In genomic region chr16:91848505-91848904, GRCm38 (mm10) we compare ENCODE assay signal across 19 mouse cellular contexts.
A peak's percentile ranks its signal among the peaks of the same experiment; 100 is the strongest.
DNase-seq lines count a peak whose midpoint lies in the region; ATAC-seq and TF ChIP-seq lines count a peak whose summit lies in the region.
"Had no signal": no experiment of that assay in that cellular context is flagged by ENCODE, and none has a peak within 500 bp of the region (broad histone marks: within the 10 kb centered on the region; RNA-seq: fewer than 3 reads in every experiment).

No protein-coding gene starts in this region.

- TF ChIP-seq POLR2A in cerebellum, adult 2 months (IDR thresholded peaks at IDR 0.05; ENCODE audit: borderline replicate concordance, insufficient read depth, low read length) = no peak
- TF ChIP-seq POLR2A in bone marrow macrophage, adult 2 months (IDR thresholded peaks at IDR 0.05; ENCODE audit: borderline replicate concordance, low read depth, low read length) = no peak

- H3K27me3 ChIP-seq in cerebellum, adult 2 months (ENCODE audit: control insufficient read depth, insufficient read depth, low read length) = no peaks in the 10 kb centered on the region
- H3K27me3 ChIP-seq in heart, postnatal 0 days (ENCODE audit: control insufficient read depth, insufficient read depth, low read length) = no peaks in the 10 kb centered on the region
- H3K27me3 ChIP-seq in liver, embryonic 15.5 days = peaks cover 19% of the 10 kb centered on the region
- H3K27me3 ChIP-seq in kidney, embryonic 16.5 days (ENCODE audit: insufficient read depth, low read length) = no peaks in the 10 kb centered on the region
- H3K27me3 ChIP-seq: forebrain, embryonic 15.5 days; neural tube, embryonic 12.5 days had no signal

- peaks cover 25% of the 10 kb centered on the region for H3K4me1 ChIP-seq in cerebellum, adult 2 months (ENCODE audit: control insufficient read depth, insufficient read depth, low read length)
- peaks cover 31% of the 10 kb centered on the region for H3K4me1 ChIP-seq in heart, postnatal 0 days (ENCODE audit: control insufficient read depth, insufficient read depth)
- H3K4me1 ChIP-seq in bone marrow macrophage, adult 2 months (ENCODE audit: control insufficient read depth, insufficient read depth, low read length) = peaks cover 79% of the 10 kb centered on the region
- H3K4me1 ChIP-seq in liver, embryonic 15.5 days (replicated peaks) = peaks cover 8% of the 10 kb centered on the region
- peaks cover 39% of the 10 kb centered on the region for H3K4me1 ChIP-seq in kidney, embryonic 16.5 days (ENCODE audit: insufficient read depth, low read length)
- H3K4me1 ChIP-seq: forebrain, embryonic 15.5 days; neural tube, embryonic 12.5 days had no signal

- no peaks in the 10 kb centered on the region for H3K9me3 ChIP-seq in heart, postnatal 0 days (replicated peaks; ENCODE audit: control insufficient read depth, low read length)
- H3K9me3 ChIP-seq in liver, embryonic 15.5 days (replicated peaks) = no peaks in the 10 kb centered on the region
- no peaks in the 10 kb centered on the region for H3K9me3 ChIP-seq in kidney, embryonic 16.5 days (ENCODE audit: low read length)
- H3K9me3 ChIP-seq: forebrain, embryonic 15.5 days; neural tube, embryonic 12.5 days had no signal

- DNase-seq in cerebellum, adult 2 months = peak in 1 of 2 experiments; percentile 48
- no peak for DNase-seq in cerebellum, adult 9-11 months
- DNase-seq in heart, postnatal 0 days (ENCODE audit: low spot score) = no peak
- DNase-seq in heart, postnatal 14 days = no peak
- no peak for DNase-seq in layer of hippocampus, postnatal 10 days (ENCODE audit: low spot score in 2 of 2)
- DNase-seq: adrenal gland, adult 8-10 months; gastrocnemius, postnatal 10 days; heart, postnatal 4 days; kidney, adult 18-20 months; kidney, postnatal 25 days; lung, postnatal 14 days; spleen, adult 18-20 months; thymus, postnatal 25 days had no signal

- TF ChIP-seq EP300 in heart, postnatal 0 days (IDR thresholded peaks at IDR 0.05; ENCODE audit: low read depth) = no peak

- WGBS in cerebellum, adult 2 months = 30% methylated on average over 9 of the region's 9 CpGs
- 91% methylated on average over 9 of the region's 9 CpGs for WGBS in heart, postnatal 0 days
- 83% methylated on average over 9 of the region's 9 CpGs for WGBS in liver, embryonic 15.5 days (ENCODE audit: insufficient replicate concordance)
- 90% methylated on average over 9 of the region's 9 CpGs for WGBS in kidney, embryonic 16.5 days

- peak overlapping the region; percentile 34 for H3K27ac ChIP-seq in cerebellum, adult 2 months (ENCODE audit: insufficient read depth, low read length)
- H3K27ac ChIP-seq in heart, postnatal 0 days (ENCODE audit: low read depth) = peak overlapping the region; percentile 80; the same call in 1 of the 2 replicates
- H3K27ac ChIP-seq in bone marrow macrophage, adult 2 months (ENCODE audit: insufficient read depth, low read depth, low read length) = peak overlapping the region; percentile 100
- peak overlapping the region; percentile 1; the same call in 1 of the 2 replicates for H3K27ac ChIP-seq in liver, embryonic 15.5 days (replicated peaks)
- no peak overlapping the region for H3K27ac ChIP-seq in kidney, embryonic 16.5 days (ENCODE audit: low read length)
- H3K27ac ChIP-seq: forebrain, embryonic 15.5 days; neural tube, embryonic 12.5 days had no signal

- H3K4me3 ChIP-seq in cerebellum, adult 2 months (replicated peaks; ENCODE audit: insufficient read depth, low read depth, low read length) = no peak overlapping the region
- H3K4me3 ChIP-seq in heart, postnatal 0 days (ENCODE audit: low read depth, low read length) = no peak overlapping the region
- no peak overlapping the region for H3K4me3 ChIP-seq in bone marrow macrophage, adult 2 months (ENCODE audit: insufficient read depth, low read length)
- H3K4me3 ChIP-seq in liver, embryonic 15.5 days (replicated peaks) = no peak overlapping the region
- no peak overlapping the region for H3K4me3 ChIP-seq in kidney, embryonic 16.5 days (ENCODE audit: low read length)
- H3K4me3 ChIP-seq: forebrain, embryonic 15.5 days; neural tube, embryonic 12.5 days had no signal

- TF ChIP-seq CTCF in cerebellum, adult 2 months (IDR thresholded peaks at IDR 0.05; ENCODE audit: borderline replicate concordance, insufficient read depth, low read depth, low read length) = no peak
- TF ChIP-seq CTCF in heart, postnatal 0 days (IDR thresholded peaks at IDR 0.05; ENCODE audit: low read depth) = no peak
- 0 out of 2 replicates have a peak, but pooled peaks have one; percentile 7 for TF ChIP-seq CTCF in bone marrow macrophage, adult 2 months (IDR thresholded peaks at IDR 0.05; ENCODE audit: low read depth, low read length)

- H3K4me2 ChIP-seq in heart, postnatal 0 days (ENCODE audit: low read depth, low read length) = no peak overlapping the region
- H3K4me2 ChIP-seq in liver, embryonic 15.5 days = no peak overlapping the region
- no peak overlapping the region for H3K4me2 ChIP-seq in kidney, embryonic 16.5 days (replicated peaks; ENCODE audit: low read depth, low read length)
- H3K4me2 ChIP-seq: forebrain, embryonic 15.5 days; heart, embryonic 11.5 days; neural tube, embryonic 12.5 days had no signal

- intact Hi-C loops in heart, postnatal 14 days (cut with DNase I) = no loop called here

- peaks cover 21% of the 10 kb centered on the region for H3K36me3 ChIP-seq in heart, postnatal 0 days (replicated peaks; ENCODE audit: control insufficient read depth, insufficient read depth, low read length)
- peaks cover 90% of the 10 kb centered on the region for H3K36me3 ChIP-seq in liver, embryonic 15.5 days (replicated peaks)
- H3K36me3 ChIP-seq in kidney, embryonic 16.5 days (ENCODE audit: insufficient read depth, low read length) = peaks cover 36% of the 10 kb centered on the region

- no peak for ATAC-seq in heart, postnatal 0 days (ENCODE audit: insufficient read depth, low read depth)
- ATAC-seq in liver, embryonic 15.5 days (ENCODE audit: insufficient read depth) = no peak
- no peak for ATAC-seq in kidney, embryonic 16.5 days (ENCODE audit: low FRiP score, low TSS enrichment)
- ATAC-seq: forebrain, embryonic 15.5 days had no signal

- no peak overlapping the region for H3K9ac ChIP-seq in heart, postnatal 0 days (replicated peaks; ENCODE audit: low read depth, low read length)
- no peak overlapping the region for H3K9ac ChIP-seq in liver, embryonic 15.5 days
- no peak overlapping the region for H3K9ac ChIP-seq in kidney, embryonic 16.5 days (replicated peaks; ENCODE audit: low read length)
- H3K9ac ChIP-seq: forebrain, embryonic 15.5 days; neural tube, embryonic 12.5 days had no signal
